Mouse (Mus musculus) kidney, postnatal 4 days (tissue): ENCODE measurements around the gene Rflna.
A peak's percentile ranks its signal among the peaks of the same experiment; 100 is the strongest.

ENCODE experiments used
- DNase-seq, 2 experiments: peaks; one replicate each; pipeline ENCODE4 v3.0.0; 2021; ENCODE audit warnings: mixed read lengths in 2 of 2

Rflna gene

DNA sequence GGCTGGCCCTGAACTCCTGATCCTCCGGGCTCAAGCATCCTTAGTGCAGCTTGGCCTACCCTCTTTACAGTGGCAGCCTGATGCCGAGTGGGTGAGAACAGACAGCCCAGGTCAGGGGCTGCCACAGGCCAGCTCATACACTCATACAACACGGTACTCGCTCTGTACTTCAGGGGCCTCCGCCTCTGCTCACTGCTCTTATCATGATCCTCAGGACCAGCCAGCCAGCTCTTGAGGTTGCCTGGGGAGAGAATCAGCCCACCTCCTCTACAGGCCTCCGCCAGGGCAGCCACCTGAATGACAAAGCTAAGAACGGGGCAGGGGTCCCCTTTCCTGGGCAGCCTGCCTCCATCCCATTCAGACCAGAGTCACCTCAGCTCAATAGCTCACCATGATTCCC lies 50.6 kb downstream of the Rflna start:
- no peak for DNase-seq

DNA sequence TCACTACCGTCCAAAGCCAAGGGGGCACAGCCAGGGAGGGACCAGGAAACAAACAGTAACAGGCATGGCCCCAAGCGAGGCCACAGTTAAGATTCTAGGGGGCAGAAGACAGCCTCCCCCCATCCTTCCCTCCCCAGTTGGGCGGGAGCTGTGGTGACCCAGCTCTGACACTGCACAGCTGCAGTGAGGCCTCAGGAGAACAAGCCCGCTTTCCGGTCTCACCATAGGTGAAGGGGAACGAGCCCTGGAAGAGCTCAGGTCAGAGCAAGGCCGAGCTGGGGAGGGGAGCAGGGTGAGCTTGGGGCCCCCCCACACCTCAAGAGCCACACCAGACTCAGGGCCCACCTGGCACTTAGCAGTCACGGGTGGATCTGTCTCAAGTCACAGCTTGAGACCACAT lies 52.9 kb downstream of the Rflna start:
- DNase-seq: no peak

DNA sequence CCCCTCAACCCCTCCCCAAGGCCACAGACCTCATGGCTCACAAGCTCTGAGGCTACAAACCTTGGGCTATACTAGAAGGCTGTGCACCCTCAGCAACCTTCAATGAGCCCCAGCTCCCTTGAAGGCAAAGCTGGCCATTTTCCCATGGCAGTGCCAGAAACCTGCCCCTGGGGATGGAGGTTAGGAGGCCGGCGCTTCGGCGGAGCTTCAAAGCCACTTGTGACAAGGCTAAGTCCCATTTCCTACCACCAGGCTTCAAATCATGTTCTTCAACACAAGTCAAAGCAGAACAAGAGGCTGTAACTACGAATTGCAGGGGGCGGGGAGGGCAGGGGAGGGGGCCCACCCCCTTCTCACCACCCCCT lies 53.3 kb downstream of the Rflna start:
- DNase-seq: no peak

DNA sequence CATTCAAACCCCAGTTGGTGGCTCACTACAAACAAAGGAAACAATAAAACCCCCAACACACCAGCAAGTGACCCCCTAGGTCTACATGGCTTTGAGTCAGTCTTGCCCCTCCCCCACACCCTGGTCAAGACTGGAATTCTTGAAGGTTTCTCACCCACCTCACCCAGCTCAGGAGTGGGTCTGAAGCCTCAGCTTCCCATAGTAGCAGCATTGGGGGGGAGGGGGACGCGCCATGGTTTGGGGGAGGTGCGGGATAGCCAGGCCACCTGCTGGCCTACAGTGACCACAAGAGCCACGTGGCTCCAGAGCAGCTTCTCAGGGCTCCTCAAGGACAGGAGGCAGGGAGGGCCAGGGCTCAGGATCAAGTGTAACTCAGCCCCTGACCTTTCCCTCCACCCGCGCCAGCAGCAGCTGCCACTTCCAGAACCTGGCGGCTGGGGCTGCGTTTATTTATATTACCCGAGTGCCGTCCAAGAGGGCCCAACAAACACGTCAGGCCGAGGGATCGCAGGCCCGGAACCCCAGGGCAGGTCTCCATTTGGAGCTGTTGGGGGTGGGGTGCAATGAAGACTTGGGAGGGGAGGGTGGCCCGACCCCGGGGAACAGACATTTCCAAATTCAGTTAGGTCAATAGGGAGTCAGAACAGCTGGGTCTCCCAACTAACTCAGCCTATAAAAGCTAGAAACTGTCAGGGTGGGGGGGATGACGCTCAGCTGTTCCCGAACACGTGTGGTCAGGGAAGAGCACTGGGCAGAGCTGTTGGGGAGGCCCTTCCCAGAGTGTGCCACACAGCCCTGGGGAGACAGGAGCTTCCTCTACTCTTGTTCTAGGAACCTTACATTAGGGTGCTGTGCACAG lies 53.9 kb downstream of the Rflna start:
- peak; percentile 59 to 75 for DNase-seq

DNA sequence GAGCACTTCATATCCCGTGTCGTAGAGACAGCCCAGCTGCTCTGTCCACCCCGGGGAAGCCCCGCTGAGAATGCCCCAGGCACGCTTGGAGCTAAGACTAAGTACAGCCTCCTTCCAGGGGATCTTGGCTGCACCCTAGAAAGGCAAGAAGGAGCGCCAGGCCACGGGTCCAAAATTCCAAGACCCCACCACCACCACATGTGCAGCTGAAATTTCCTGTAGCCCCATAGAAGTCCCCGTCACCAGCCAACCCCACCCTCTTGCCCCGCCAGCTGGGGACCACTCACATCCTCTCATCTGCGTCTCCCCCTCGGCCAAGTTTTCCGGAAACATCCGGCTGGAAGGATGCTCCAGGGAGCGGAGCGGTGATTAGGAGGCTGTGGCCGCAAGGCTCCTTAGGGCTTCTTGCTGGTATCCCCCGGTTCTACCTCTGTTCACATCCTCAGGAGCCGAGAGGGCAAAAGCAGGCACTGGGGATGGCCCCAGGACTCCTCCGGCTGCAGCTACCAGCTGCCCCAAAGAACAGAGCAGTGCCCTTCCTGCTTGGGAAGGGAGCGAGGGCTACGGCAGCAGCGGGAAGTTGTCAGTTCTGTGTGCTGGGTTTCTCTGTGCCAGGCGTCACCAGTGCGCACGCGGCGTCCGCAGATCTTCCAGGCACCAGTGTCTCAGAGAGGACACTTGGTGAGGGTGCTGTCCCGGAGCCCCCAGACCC lies 54.7 kb downstream of the Rflna start:
- DNase-seq: peak; percentile 67 to 75

DNA sequence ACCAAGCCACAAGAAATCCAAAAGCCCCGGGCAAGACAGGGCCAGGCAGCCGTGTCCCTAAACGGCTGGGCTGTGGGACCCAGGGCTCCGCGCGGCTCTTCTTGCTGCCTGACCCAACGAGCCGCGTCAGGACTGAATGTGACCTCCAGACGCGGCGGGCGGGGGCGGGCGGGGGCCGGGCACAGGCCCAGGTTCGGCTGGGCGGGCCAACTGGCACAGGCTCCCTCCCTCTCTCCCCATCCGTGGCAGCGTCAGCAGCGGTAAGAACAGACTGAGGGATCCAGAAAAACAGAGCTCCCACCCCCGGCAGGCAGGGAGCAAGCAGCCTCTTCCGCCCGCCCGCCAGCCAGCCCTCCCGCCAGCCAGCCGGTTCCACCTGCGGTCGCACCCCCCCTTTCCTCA lies 55.2 kb downstream of the Rflna start:
- DNase-seq: peak; percentile 76 to 87
